Mouse (Mus musculus) hindbrain, embryonic 16.5 days (tissue): Measurements from ENCODE around the gene Obscn. TPM values are rescaled to one million over a fixed set of nuclear protein-coding genes. Genes with fewer than 3 reads are reported as not detected.

Source experiments
- ATAC-seq: fragments of 200-750 bp; cut with Nextera tagmentation; 2 replicates; pipeline ENCODE4 v1.8.0; 2017; ENCODE audit warnings: moderate TSS enrichment, moderate library complexity
- H3K27ac ChIP-seq: fragments of 300-500 bp; sonication (generic); 2 replicates; pipeline ENCODE4 v1.5.1; 2014; ENCODE audit warnings: low read depth, mild to moderate bottlenecking, control low read depth, low read length, moderate library complexity
- H3K27me3 ChIP-seq: fragments of 300-500 bp; sonication (generic); replicated peaks from 2 replicates; pipeline ENCODE4 v1.6.1; 2014; ENCODE audit warnings: low read length; ENCODE audit not compliant: control insufficient read depth, insufficient read depth
- H3K36me3 ChIP-seq: fragments of 300-500 bp; sonication (generic); 2 replicates; pipeline ENCODE4 v1.6.1; 2014; ENCODE audit warnings: mild to moderate bottlenecking, low read length, moderate library complexity, mixed read lengths; ENCODE audit not compliant: control insufficient read depth, insufficient read depth
- H3K4me1 ChIP-seq: fragments of 300-500 bp; sonication (generic); 2 replicates; pipeline ENCODE4 v1.6.1; 2014; ENCODE audit warnings: low read depth, low read length; ENCODE audit not compliant: control insufficient read depth, insufficient read depth
- H3K4me2 ChIP-seq: fragments of 300-500 bp; sonication (generic); 2 replicates; pipeline ENCODE4 v1.6.1; 2014; ENCODE audit warnings: mild to moderate bottlenecking, low read length, control low read depth, moderate library complexity
- H3K4me3 ChIP-seq: fragments of 300-500 bp; sonication (generic); 2 replicates; pipeline ENCODE4 v1.5.1; 2014; ENCODE audit warnings: mild to moderate bottlenecking, low read length, control low read depth, moderate library complexity
- H3K9ac ChIP-seq: fragments of 300-500 bp; sonication (generic); 2 replicates; pipeline ENCODE4 v1.6.1; 2014; ENCODE audit warnings: low read depth, mild to moderate bottlenecking, control low read depth, low read length, moderate library complexity
- H3K9me3 ChIP-seq: fragments of 300-500 bp; sonication (generic); 2 replicates; pipeline ENCODE4 v1.6.1; 2014; ENCODE audit warnings: mild to moderate bottlenecking, low read length, moderate library complexity; ENCODE audit not compliant: control insufficient read depth
- WGBS: fragments of 180-500 bp; shearing (Covaris S2); extraction: QIAGEN DNeasy Blood & Tissue Kit; methylation state at CpG from one replicate; pipeline ENCODE4 v1.1.7; 2014; 5-methylcytosine and 5-hydroxymethylcytosine counted together
- polyA plus RNA-seq: library from polyadenylated mRNA; unstranded; fragments of >200 nt; fragmentation: Nextera tagmentation; extraction: Ambion mirVana; gene quantifications from 2 replicates; pipeline ENCODE4 v1.2.1, GENCODE M21; 2015

Obscn gene
- polyA plus RNA-seq, 1 experiment from 2014 or later, result 0.48 TPM

DNA sequence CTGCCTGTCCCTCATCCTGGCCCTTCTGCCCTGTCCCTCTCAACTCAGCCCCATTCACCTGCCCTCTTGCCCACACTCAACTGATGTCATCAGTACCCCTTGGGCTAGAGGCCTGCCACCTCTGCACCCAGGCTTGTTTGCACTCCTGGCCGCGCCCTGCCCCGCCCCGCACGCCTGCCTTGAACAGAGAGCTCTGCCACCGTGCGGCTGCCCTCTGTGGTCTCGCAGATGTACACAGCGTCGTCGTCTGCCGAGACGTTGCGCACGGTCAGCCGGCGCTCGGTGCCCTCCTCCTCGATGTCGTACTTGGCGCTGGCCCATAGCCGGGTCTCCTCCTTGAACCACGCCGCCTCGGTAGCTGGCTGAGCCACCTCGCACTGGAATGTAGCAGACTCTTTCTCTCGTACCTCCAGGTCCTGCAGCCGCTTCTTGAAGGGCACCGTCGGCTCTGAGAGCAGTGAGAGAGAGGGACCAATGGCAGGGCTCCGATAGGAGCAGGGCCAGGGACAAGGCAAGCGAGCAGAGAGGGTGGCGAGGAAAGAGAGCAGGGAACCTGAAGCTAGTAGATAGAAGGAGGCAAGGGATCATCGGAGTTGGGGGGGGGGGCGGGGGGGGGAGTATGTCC, 1.7 kb downstream of the Obscn start:
- H3K27me3 ChIP-seq, result peaks cover 43% of the 10 kb centered on the region
- H3K4me2 ChIP-seq, result peak overlapping the region; percentile 65
- no peak overlapping the region for H3K27ac ChIP-seq
- peak overlapping the region; percentile 3; the same call in 1 of the 2 replicates for H3K4me3 ChIP-seq
- WGBS, result 6% methylated on average over 35 of the region's 35 CpGs
- ATAC-seq, result no peak; the same call in 1 of the 2 replicates
- H3K9me3 ChIP-seq, result no peaks in the 10 kb centered on the region
- H3K9ac ChIP-seq, result no peak overlapping the region
- peaks cover 7% of the 10 kb centered on the region; the same call in 1 of the 2 replicates for H3K4me1 ChIP-seq
- no peaks in the 10 kb centered on the region for H3K36me3 ChIP-seq

DNA sequence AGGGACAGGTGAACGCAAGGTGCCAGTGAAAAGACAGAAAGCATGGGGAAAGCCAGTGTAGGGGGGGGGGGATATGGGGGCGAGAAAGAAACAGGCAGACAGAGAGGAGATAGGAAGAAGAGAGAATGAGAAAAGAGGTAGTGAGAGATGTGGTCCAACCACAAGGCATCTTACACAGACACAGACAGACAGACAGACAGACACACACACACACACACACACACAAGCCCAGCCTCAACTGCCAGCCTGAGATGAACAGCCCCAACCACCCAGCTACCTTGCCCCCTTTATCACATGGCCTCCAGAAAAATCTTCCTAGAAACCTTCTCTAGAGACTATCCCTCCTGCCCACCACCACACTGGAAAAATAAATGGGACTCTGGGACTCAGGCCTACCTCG, 4.1 kb downstream of the Obscn start:
- Histone ChIP-seq H3K4me3 (no peak overlapping the region), H3K36me3 (no peaks in the 10 kb centered on the region), H3K9me3 (no peaks in the 10 kb centered on the region), H3K4me1 (peaks cover 7% of the 10 kb centered on the region; the same call in 1 of the 2 replicates), H3K27ac (no peak overlapping the region), H3K4me2 (no peak overlapping the region), H3K9ac (no peak overlapping the region), H3K27me3 (peaks cover 37% of the 10 kb centered on the region)
- WGBS, result 69% methylated on average over 3 of the region's 3 CpGs
- ATAC-seq, result no peak

DNA sequence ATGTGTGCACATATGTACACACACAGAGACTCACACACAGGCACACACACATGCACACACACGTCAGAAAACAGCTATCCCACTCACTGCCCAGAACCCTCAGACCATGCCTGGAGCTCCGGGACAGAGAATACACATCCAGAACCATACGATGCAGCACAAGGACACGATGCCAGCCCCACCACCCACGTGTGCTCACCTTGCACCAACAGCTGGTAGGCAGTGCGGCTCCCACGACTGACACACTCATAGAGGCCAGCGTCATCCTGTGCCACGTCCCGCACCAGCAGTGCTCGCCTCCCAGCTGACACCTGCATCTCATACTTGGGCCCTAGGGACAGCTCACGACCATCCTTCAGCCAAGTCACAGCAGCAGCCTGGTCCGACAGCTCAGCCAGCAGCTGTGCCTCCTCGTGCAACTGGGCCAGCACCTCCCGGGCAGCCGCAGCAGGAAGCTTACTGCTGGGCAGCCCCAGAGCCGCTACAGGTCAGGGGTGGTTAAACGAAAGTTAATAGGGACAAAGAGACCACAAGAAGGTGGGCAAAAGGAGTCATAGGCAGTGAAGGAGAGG, 4.8 kb downstream of the Obscn start:
- ATAC-seq, result no peak
- no peak overlapping the region for H3K4me2 ChIP-seq
- H3K36me3 ChIP-seq, result no peaks in the 10 kb centered on the region
- H3K9me3 ChIP-seq, result no peaks in the 10 kb centered on the region
- H3K9ac ChIP-seq, result no peak overlapping the region
- H3K4me3 ChIP-seq, result no peak overlapping the region
- 61% methylated on average over 18 of the region's 18 CpGs for WGBS
- peaks cover 30% of the 10 kb centered on the region for H3K27me3 ChIP-seq
- peaks cover 7% of the 10 kb centered on the region; the same call in 1 of the 2 replicates for H3K4me1 ChIP-seq
- H3K27ac ChIP-seq, result no peak overlapping the region

DNA sequence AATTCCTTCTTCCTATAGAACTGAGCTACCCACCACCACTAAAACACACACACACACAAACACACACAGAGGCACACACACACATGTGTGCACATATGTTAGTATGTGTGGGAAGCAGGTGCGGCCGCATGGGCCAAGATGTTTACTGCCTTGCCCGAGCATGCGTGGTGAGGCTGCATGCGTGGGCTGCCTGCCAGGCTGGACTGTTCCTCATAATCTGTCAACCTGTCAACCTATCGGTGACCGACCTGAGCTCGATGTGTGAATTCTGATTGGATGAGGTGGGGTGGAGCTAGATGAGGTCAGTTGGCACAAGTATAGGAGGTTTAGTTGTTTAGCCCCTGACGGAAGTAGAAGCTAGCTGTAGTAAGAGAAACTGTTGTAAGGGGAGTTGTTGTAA, 5.4 kb downstream of the Obscn start:
- Histone ChIP-seq H3K4me2 (no peak overlapping the region), H3K27me3 (peaks cover 24% of the 10 kb centered on the region), H3K4me3 (no peak overlapping the region), H3K9me3 (no peaks in the 10 kb centered on the region), H3K4me1 (peaks cover 6% of the 10 kb centered on the region; the same call in 1 of the 2 replicates), H3K9ac (no peak overlapping the region), H3K27ac (no peak overlapping the region), H3K36me3 (no peaks in the 10 kb centered on the region)
- ATAC-seq, result no peak
- 76% methylated on average over 9 of the region's 9 CpGs for WGBS

DNA sequence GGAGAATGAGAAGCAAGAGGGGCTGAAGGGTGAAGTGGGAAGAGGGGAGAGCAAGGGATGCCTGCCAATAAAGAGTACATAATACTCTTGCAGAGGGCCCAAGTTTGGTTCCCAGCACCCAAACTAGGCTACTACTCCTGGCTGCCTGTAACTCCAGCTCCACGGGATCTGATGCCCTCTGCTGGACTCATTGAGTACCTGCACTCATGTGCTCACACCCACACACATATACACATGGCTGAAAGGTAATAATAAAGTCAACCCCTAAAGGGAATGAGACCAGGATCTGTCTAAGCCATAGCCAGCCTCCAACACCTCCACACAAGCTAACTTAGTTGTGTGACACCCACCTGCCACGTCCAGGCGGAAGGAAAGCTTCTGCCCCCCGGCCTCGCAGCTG, 30.3 kb downstream of the Obscn start:
- Histone ChIP-seq H3K9me3 (no peaks in the 10 kb centered on the region), H3K4me1 (no peaks in the 10 kb centered on the region), H3K27ac (no peak overlapping the region), H3K27me3 (no peaks in the 10 kb centered on the region), H3K4me3 (no peak overlapping the region), H3K4me2 (no peak overlapping the region), H3K36me3 (no peaks in the 10 kb centered on the region), H3K9ac (no peak overlapping the region)
- 96% methylated on average over 5 of the region's 5 CpGs for WGBS
- no peak for ATAC-seq

DNA sequence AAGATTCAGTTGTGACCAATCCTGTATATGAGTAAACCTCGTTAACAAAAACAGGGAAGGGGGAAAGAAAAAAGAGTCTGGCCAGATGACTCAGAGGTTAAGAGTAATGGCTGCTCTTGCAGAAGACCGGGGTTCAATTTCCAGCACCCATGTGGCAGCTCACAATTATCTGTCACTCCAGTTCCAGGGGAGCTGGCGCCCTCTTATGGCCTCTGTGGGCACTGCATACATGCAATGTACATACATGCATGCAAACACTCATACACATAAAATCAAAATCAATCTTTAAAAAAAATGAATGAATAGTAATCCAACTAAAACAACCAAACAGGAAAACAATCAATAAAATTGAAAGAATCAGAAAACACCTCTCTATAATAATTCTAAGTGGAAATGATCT, 33.9 kb downstream of the Obscn start:
- Histone ChIP-seq H3K9ac (no peak overlapping the region), H3K4me3 (no peak overlapping the region), H3K27me3 (no peaks in the 10 kb centered on the region), H3K36me3 (no peaks in the 10 kb centered on the region), H3K27ac (no peak overlapping the region), H3K9me3 (no peaks in the 10 kb centered on the region), H3K4me2 (no peak overlapping the region), H3K4me1 (no peaks in the 10 kb centered on the region)
- no peak for ATAC-seq
- 71% methylated on average over 3 of the region's 3 CpGs for WGBS

DNA sequence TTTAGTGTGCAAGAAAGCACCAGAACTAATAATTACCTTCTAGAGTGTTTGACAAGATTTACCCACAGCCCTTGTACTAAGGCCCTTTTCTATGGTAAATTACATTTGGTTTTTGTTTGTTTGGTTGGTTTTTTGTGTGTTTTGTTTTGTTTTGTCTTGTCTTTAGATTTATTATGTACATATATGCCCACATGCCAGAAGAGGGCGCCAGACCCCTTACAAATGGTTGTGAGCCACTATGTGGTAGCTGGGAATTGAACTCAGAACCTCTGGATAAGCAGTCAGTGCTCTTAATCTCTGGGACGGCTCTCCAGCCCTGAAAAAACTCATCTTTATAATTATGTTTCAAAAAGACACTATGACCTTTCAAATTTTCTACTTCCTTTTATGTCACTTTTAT, 37.9 kb downstream of the Obscn start:
- 29% methylated on average over 2 of the region's 2 CpGs for WGBS

DNA sequence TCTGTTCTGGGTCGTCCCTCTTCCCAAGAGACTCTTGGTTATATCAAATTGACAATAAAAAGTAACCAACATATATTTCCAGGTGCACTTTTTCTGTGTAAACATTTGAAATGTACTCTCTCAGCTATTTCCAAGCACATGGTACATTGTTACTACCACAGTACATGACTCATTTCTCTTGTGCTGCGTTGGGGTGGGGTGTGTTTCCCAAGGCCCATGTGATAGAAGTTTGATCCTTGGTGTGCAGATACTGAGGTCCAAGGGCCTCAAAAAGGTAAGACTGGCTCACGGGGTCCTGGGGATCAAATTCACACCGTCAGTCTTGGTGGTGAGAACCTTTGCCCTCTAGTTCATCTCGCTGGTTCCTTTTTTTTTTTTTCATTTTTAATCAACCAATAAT, 38.4 kb downstream of the Obscn start:
- no peaks in the 10 kb centered on the region for H3K9me3 ChIP-seq
- H3K4me2 ChIP-seq, result no peak overlapping the region
- WGBS, result 75% methylated on average over 5 of the region's 5 CpGs
- no peak overlapping the region for H3K27ac ChIP-seq
- no peaks in the 10 kb centered on the region for H3K27me3 ChIP-seq
- ATAC-seq, result no peak
- H3K4me1 ChIP-seq, result no peaks in the 10 kb centered on the region
- H3K9ac ChIP-seq, result no peak overlapping the region
- H3K36me3 ChIP-seq, result no peaks in the 10 kb centered on the region
- H3K4me3 ChIP-seq, result no peak overlapping the region

More for the DNA sequence above, 37.9 kb downstream of the Obscn start:
- Histone ChIP-seq H3K4me2 (no peak overlapping the region), H3K27me3 (no peaks in the 10 kb centered on the region), H3K4me3 (no peak overlapping the region), H3K36me3 (no peaks in the 10 kb centered on the region), H3K9me3 (no peaks in the 10 kb centered on the region), H3K9ac (no peak overlapping the region), H3K4me1 (no peaks in the 10 kb centered on the region), H3K27ac (no peak overlapping the region)
- ATAC-seq, result no peak

DNA sequence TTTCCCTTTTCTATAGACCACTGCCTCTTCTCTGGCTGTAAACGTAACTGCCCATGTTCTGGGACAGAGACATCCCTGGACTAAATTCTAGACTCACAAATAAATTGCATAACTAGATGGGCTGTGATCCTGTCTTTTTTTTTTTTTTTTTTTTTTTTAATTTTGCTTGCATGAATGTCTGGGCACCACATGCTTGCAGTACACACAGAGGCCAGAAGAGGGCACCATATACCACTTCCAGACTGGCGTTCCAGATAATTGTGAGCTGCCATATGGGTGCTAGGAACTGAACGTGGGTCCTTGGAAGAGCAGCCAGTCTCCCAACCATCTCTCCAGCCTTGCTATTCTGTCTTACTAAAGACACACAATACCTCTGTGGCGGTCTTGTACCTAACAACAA, 42.0 kb downstream of the Obscn start:
- H3K4me1 ChIP-seq, result no peaks in the 10 kb centered on the region
- no peak overlapping the region for H3K4me2 ChIP-seq
- 72% methylated on average over 4 of the region's 4 CpGs for WGBS
- H3K9me3 ChIP-seq, result no peaks in the 10 kb centered on the region
- no peaks in the 10 kb centered on the region for H3K27me3 ChIP-seq
- H3K36me3 ChIP-seq, result no peaks in the 10 kb centered on the region
- no peak overlapping the region for H3K27ac ChIP-seq
- no peak overlapping the region for H3K4me3 ChIP-seq
- ATAC-seq, result no peak
- no peak overlapping the region for H3K9ac ChIP-seq
